Comparison of ENCODE assay signal across 22 mouse cellular contexts in genomic region chr1:83152961-83153360, GRCm38 (mm10). TPM values are rescaled to one million over a fixed set of nuclear protein-coding genes. Genes with fewer than 3 reads are reported as not detected.
DNase-seq lines count a peak whose midpoint lies in the region; ATAC-seq and TF ChIP-seq lines count a peak whose summit lies in the region.
"Had no signal": no experiment of that assay in that cellular context is flagged by ENCODE, and none has a peak within 500 bp of the region (broad histone marks: within the 10 kb centered on the region; RNA-seq: fewer than 3 reads in every experiment).

No protein-coding gene starts in this region.

- WGBS in limb, embryonic 11.5 days = 91% methylated on average over 3 of the region's 3 CpGs
- 91% methylated on average over 3 of the region's 3 CpGs for WGBS in limb, embryonic 10.5 days
- 78% methylated on average over 3 of the region's 3 CpGs for WGBS in limb, embryonic 14.5 days
- WGBS in hindbrain, embryonic 14.5 days = 92% methylated on average over 3 of the region's 3 CpGs

- H3K4me3 ChIP-seq in limb, embryonic 11.5 days (ENCODE audit: low read depth, low read length) = no peak overlapping the region
- no peak overlapping the region for H3K4me3 ChIP-seq in limb, embryonic 10.5 days
- H3K4me3 ChIP-seq in embryonic fibroblast, embryonic 13.5 days (ENCODE audit: insufficient read depth, low read length) = no peak overlapping the region
- no peak overlapping the region for H3K4me3 ChIP-seq in limb, embryonic 14.5 days (replicated peaks; ENCODE audit: low read length)
- no peak overlapping the region for H3K4me3 ChIP-seq in hindbrain, embryonic 14.5 days (replicated peaks; ENCODE audit: low read length)
- H3K4me3 ChIP-seq: stomach, embryonic 15.5 days had no signal

- TF ChIP-seq POLR2A in embryonic fibroblast, embryonic 13.5 days (IDR thresholded peaks at IDR 0.05; ENCODE audit: low read depth, low read length) = no peak
- no peak for TF ChIP-seq POLR2A in limb, embryonic 14.5 days (IDR thresholded peaks at IDR 0.05; ENCODE audit: borderline replicate concordance, extremely low read depth, insufficient read depth, insufficient read length)

- H3K27ac ChIP-seq in limb, embryonic 11.5 days (replicated peaks; ENCODE audit: low read depth, low read length) = no peak overlapping the region
- H3K27ac ChIP-seq in limb, embryonic 10.5 days = no peak overlapping the region
- H3K27ac ChIP-seq in embryonic fibroblast, embryonic 13.5 days (ENCODE audit: insufficient read depth, low read length) = peak overlapping the region; percentile 89
- no peak overlapping the region for H3K27ac ChIP-seq in limb, embryonic 14.5 days (replicated peaks; ENCODE audit: low read depth, low read length)
- no peak overlapping the region for H3K27ac ChIP-seq in hindbrain, embryonic 14.5 days
- H3K27ac ChIP-seq: stomach, embryonic 15.5 days had no signal

- ATAC-seq in limb, embryonic 11.5 days (ENCODE audit: insufficient number of reproducible peaks, low FRiP score, low TSS enrichment, low read depth) = no peak
- no peak for ATAC-seq in limb, embryonic 14.5 days (ENCODE audit: low FRiP score, low read depth)
- ATAC-seq in hindbrain, embryonic 14.5 days (ENCODE audit: low FRiP score) = no peak

- no peaks in the 10 kb centered on the region for H3K9me3 ChIP-seq in limb, embryonic 11.5 days (ENCODE audit: control insufficient read depth, low read length)
- H3K9me3 ChIP-seq in limb, embryonic 10.5 days (replicated peaks) = no peaks in the 10 kb centered on the region
- no peaks in the 10 kb centered on the region for H3K9me3 ChIP-seq in limb, embryonic 14.5 days (ENCODE audit: control insufficient read depth, low read length)
- H3K9me3 ChIP-seq in hindbrain, embryonic 14.5 days (ENCODE audit: control insufficient read depth, low read length) = no peaks in the 10 kb centered on the region
- H3K9me3 ChIP-seq: stomach, embryonic 15.5 days had no signal

- no peak overlapping the region for H3K9ac ChIP-seq in limb, embryonic 11.5 days (ENCODE audit: low read length)
- H3K9ac ChIP-seq in limb, embryonic 14.5 days (ENCODE audit: low read depth, low read length, severe bottlenecking) = no peak overlapping the region
- no peak overlapping the region for H3K9ac ChIP-seq in hindbrain, embryonic 14.5 days
- H3K9ac ChIP-seq: stomach, embryonic 15.5 days had no signal

- H3K36me3 ChIP-seq in limb, embryonic 11.5 days (ENCODE audit: control insufficient read depth, insufficient read depth, low read length) = no peaks in the 10 kb centered on the region
- H3K36me3 ChIP-seq in limb, embryonic 10.5 days = no peaks in the 10 kb centered on the region
- no peaks in the 10 kb centered on the region for H3K36me3 ChIP-seq in limb, embryonic 14.5 days (ENCODE audit: control insufficient read depth, insufficient read depth, low read length)
- no peaks in the 10 kb centered on the region for H3K36me3 ChIP-seq in hindbrain, embryonic 14.5 days (replicated peaks; ENCODE audit: control insufficient read depth, insufficient read depth)
- H3K36me3 ChIP-seq: stomach, embryonic 15.5 days had no signal

- peak; percentile 6 for DNase-seq in gastrocnemius, postnatal 14 days
- no peak for DNase-seq in gastrocnemius, adult 18-20 months (ENCODE audit: low spot score)
- DNase-seq in limb, embryonic 11.5 days (ENCODE audit: low spot score) = peak; percentile 2
- no peak for DNase-seq in limb, embryonic 10.5 days (ENCODE audit: low spot score)
- DNase-seq in limb, embryonic 14.5 days (ENCODE audit: low spot score) = peak; percentile 21
- DNase-seq in hindbrain, embryonic 14.5 days (ENCODE audit: low spot score) = no peak
- no peak for DNase-seq in cerebellum, adult 9-11 months
- DNase-seq: adrenal gland, postnatal 10 days; cerebellum, postnatal 14 days; gastrocnemius, postnatal 25 days; heart, postnatal 36 days; kidney, adult 2 months had no signal

- H3K4me1 ChIP-seq in limb, embryonic 11.5 days (ENCODE audit: control insufficient read depth, insufficient read depth, low read length) = no peaks in the 10 kb centered on the region
- no peaks in the 10 kb centered on the region for H3K4me1 ChIP-seq in limb, embryonic 10.5 days
- no peaks in the 10 kb centered on the region for H3K4me1 ChIP-seq in embryonic fibroblast, embryonic 13.5 days (ENCODE audit: control insufficient read depth, insufficient read depth, low read length)
- H3K4me1 ChIP-seq in limb, embryonic 14.5 days (ENCODE audit: control insufficient read depth, insufficient read depth, low read length) = no peaks in the 10 kb centered on the region
- H3K4me1 ChIP-seq in hindbrain, embryonic 14.5 days (replicated peaks; ENCODE audit: control insufficient read depth, insufficient read depth, low read length) = no peaks in the 10 kb centered on the region
- H3K4me1 ChIP-seq: stomach, embryonic 15.5 days had no signal

- H3K27me3 ChIP-seq in limb, embryonic 11.5 days (ENCODE audit: control insufficient read depth, insufficient read depth, low read length) = no peaks in the 10 kb centered on the region
- no peaks in the 10 kb centered on the region for H3K27me3 ChIP-seq in limb, embryonic 10.5 days (ENCODE audit: low read depth, poor library complexity, severe bottlenecking)
- H3K27me3 ChIP-seq in limb, embryonic 14.5 days (ENCODE audit: control insufficient read depth, insufficient read depth, low read length) = no peaks in the 10 kb centered on the region
- H3K27me3 ChIP-seq in hindbrain, embryonic 14.5 days (ENCODE audit: control insufficient read depth, insufficient read depth, low read length) = no peaks in the 10 kb centered on the region
- H3K27me3 ChIP-seq: stomach, embryonic 15.5 days had no signal

- intact Hi-C loops in gastrocnemius, postnatal 14 days (cut with DNase I; ENCODE audit: low total_unique reads) = no loop called here

- no peak for TF ChIP-seq CTCF in embryonic fibroblast, embryonic 13.5 days (IDR thresholded peaks at IDR 0.05; ENCODE audit: borderline replicate concordance, insufficient read depth, low read length)

- H3K4me2 ChIP-seq in limb, embryonic 11.5 days (ENCODE audit: low read depth, severe bottlenecking) = no peak overlapping the region
- H3K4me2 ChIP-seq in limb, embryonic 14.5 days (replicated peaks; ENCODE audit: low read depth, low read length, severe bottlenecking) = no peak overlapping the region
- H3K4me2 ChIP-seq in hindbrain, embryonic 14.5 days (replicated peaks) = no peak overlapping the region
- H3K4me2 ChIP-seq: liver, embryonic 11.5 days; stomach, embryonic 15.5 days had no signal

RNA-seq across cellular contexts. Expression of gene Daw1, which starts 6.6 kb away (rescaled TPM):
- not detected for total RNA-seq in gastrocnemius, postnatal 14 days (2021)
- not detected for total RNA-seq in gastrocnemius, adult 18-20 months (2021)
- polyA plus RNA-seq in limb, embryonic 11.5 days (2014; fragmentation: Nextera tagmentation; extraction: Ambion mirVana) = 0.11 TPM in 1 of 2 replicates, not detected in the other
- not detected in 2 replicates for polyA plus RNA-seq in limb, embryonic 10.5 days (2016; fragmentation: Nextera tagmentation; extraction: Ambion mirVana)
- polyA plus RNA-seq in embryonic fibroblast, embryonic 13.5 days (2011; ENCODE audit: insufficient read length, low read depth, missing spikeins) = not detected in 2 replicates
- 0.36 and 0.45 TPM in 2 replicates for polyA plus RNA-seq in limb, embryonic 14.5 days (2012; rRNA removed)
- 0.18 and 0.29 TPM in 2 replicates for polyA plus RNA-seq in limb, embryonic 14.5 days (2014; fragmentation: Nextera tagmentation; extraction: Ambion mirVana)
- 1.2 and 2.0 TPM in 2 replicates for polyA plus RNA-seq in hindbrain, embryonic 14.5 days (2014; fragmentation: Nextera tagmentation; extraction: Ambion mirVana)
- total RNA-seq: adrenal gland, postnatal 10 days; ES-E14; gastrocnemius, postnatal 25 days; heart, postnatal 36 days; megakaryocyte-erythroid progenitor cell, adult 5-6 weeks had no signal
- polyA plus RNA-seq: embryonic facial prominence, embryonic 11.5 days; liver, embryonic 11.5 days; neural tube, embryonic 11.5 days had no signal

RNA-seq across cellular contexts. Expression of gene Ccl20, which starts 36.4 kb away (rescaled TPM):
- total RNA-seq in gastrocnemius, postnatal 14 days (2021) = not detected
- not detected for total RNA-seq in gastrocnemius, adult 18-20 months (2021)
- not detected in 2 replicates for polyA plus RNA-seq in limb, embryonic 11.5 days (2014; fragmentation: Nextera tagmentation; extraction: Ambion mirVana)
- polyA plus RNA-seq in limb, embryonic 10.5 days (2016; fragmentation: Nextera tagmentation; extraction: Ambion mirVana) = not detected in 2 replicates
- polyA plus RNA-seq in embryonic fibroblast, embryonic 13.5 days (2011; ENCODE audit: insufficient read length, low read depth, missing spikeins) = 11.8 and 12.2 TPM in 2 replicates
- 0.13 TPM in 1 of 2 replicates, not detected in the other for polyA plus RNA-seq in limb, embryonic 14.5 days (2012; rRNA removed)
- polyA plus RNA-seq in limb, embryonic 14.5 days (2014; fragmentation: Nextera tagmentation; extraction: Ambion mirVana) = not detected in 2 replicates
- not detected in 2 replicates for polyA plus RNA-seq in hindbrain, embryonic 14.5 days (2014; fragmentation: Nextera tagmentation; extraction: Ambion mirVana)
- total RNA-seq: adrenal gland, postnatal 10 days; gastrocnemius, postnatal 25 days; heart, postnatal 36 days; layer of hippocampus, postnatal 10 days; megakaryocyte-erythroid progenitor cell, adult 5-6 weeks; midbrain, postnatal 0 days had no signal
- polyA plus RNA-seq: embryonic facial prominence, embryonic 11.5 days; lung, embryonic 16.5 days; midbrain, postnatal 0 days; neural tube, embryonic 11.5 days had no signal

Comparison
In these comparisons a context has a peak if more than half of its experiments do, and no peak if none do; other contexts are left out.
1. DNase-seq: peak in gastrocnemius, postnatal 14 days (single experiment), limb, embryonic 11.5 days (single experiment) and limb, embryonic 14.5 days (single experiment); none in gastrocnemius, adult 18-20 months (single experiment), limb, embryonic 10.5 days (single experiment), hindbrain, embryonic 14.5 days (single experiment) and cerebellum, adult 9-11 months (single experiment).
2. RNA of gene Ccl20, which starts 36.4 kb away (polyA plus RNA-seq): 11.8 to 12.2 TPM in embryonic fibroblast, embryonic 13.5 days; 0.13 TPM in limb, embryonic 14.5 days, not detected in limb, embryonic 11.5 days, not detected in limb, embryonic 10.5 days and not detected in hindbrain, embryonic 14.5 days; every median in the first group is over 10 times any median in the second.